35 mouse cellular contexts compared by ENCODE assay signal in the genomic region with DNA sequence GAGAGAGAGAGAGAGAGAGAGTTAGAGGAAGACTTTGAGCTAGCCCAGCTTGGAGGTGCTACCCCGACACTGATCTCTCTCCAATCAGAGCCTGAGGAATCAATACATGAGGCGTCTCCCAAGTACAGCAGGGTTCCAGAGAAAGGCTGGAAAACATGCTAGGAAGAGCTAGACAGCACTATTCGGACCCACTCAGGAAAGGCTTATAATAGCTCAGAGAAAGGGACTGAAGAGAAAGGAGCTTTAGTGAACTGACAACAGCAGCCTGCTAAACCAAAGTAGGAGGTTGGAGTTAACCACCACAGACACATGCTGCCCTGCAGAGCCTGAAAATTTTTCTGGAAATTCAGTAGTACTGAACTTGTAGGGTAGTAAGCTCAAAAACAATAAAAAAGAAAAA.
"Had no signal": no experiment of that assay in that cellular context is flagged by ENCODE, and none has a peak within 500 bp of the region (broad histone marks: within the 10 kb centered on the region; RNA-seq: fewer than 3 reads in every experiment).

No protein-coding gene starts in this region.

- ATAC-seq: hindbrain, embryonic 16.5 days; hindbrain, postnatal 0 days; inflammation-experienced regulatory T-cells, adult 6 months; intestine, embryonic 15.5 days; intestine, embryonic 16.5 days; intestine, postnatal 0 days had no signal

- H3K4me2 ChIP-seq: heart, embryonic 11.5 days; heart, embryonic 12.5 days; heart, embryonic 13.5 days; heart, embryonic 15.5 days; hindbrain, embryonic 12.5 days; hindbrain, embryonic 13.5 days; hindbrain, embryonic 14.5 days; hindbrain, embryonic 15.5 days; intestine, embryonic 15.5 days; kidney, embryonic 15.5 days had no signal

- H3K27me3 ChIP-seq: heart, embryonic 12.5 days; heart, embryonic 13.5 days; heart, embryonic 15.5 days; hindbrain, embryonic 12.5 days; hindbrain, embryonic 13.5 days; hindbrain, embryonic 15.5 days; intestine, embryonic 15.5 days; kidney, embryonic 15.5 days had no signal

- H3K4me3 ChIP-seq: heart, embryonic 12.5 days; heart, embryonic 13.5 days; heart, embryonic 15.5 days; hindbrain, embryonic 10.5 days; hindbrain, embryonic 12.5 days; hindbrain, embryonic 13.5 days; hindbrain, embryonic 15.5 days; intestine, embryonic 15.5 days; kidney, embryonic 15.5 days; layer of hippocampus, adult 2 months; left cerebral cortex, adult 2 months had no signal

- H3K27ac ChIP-seq: heart, embryonic 13.5 days; heart, embryonic 15.5 days; hindbrain, embryonic 10.5 days; hindbrain, embryonic 12.5 days; hindbrain, embryonic 13.5 days; hindbrain, embryonic 14.5 days; hindbrain, embryonic 15.5 days; hindbrain, postnatal 0 days; intestine, embryonic 15.5 days; kidney, embryonic 15.5 days; kidney, postnatal 0 days; layer of hippocampus, adult 2 months; left cerebral cortex, adult 2 months had no signal

- H3K4me1 ChIP-seq: heart, embryonic 12.5 days; heart, embryonic 13.5 days; heart, embryonic 15.5 days; hindbrain, embryonic 10.5 days; hindbrain, embryonic 12.5 days; hindbrain, embryonic 13.5 days; hindbrain, embryonic 15.5 days; intestine, embryonic 15.5 days; kidney, embryonic 15.5 days had no signal

- H3K9me3 ChIP-seq: heart, embryonic 12.5 days; heart, embryonic 13.5 days; heart, embryonic 15.5 days; hindbrain, embryonic 10.5 days; hindbrain, embryonic 12.5 days; hindbrain, embryonic 13.5 days; hindbrain, embryonic 15.5 days; intestine, embryonic 15.5 days; kidney, embryonic 15.5 days had no signal

- H3K36me3 ChIP-seq: heart, embryonic 12.5 days; heart, embryonic 13.5 days; heart, embryonic 15.5 days; hindbrain, embryonic 10.5 days; hindbrain, embryonic 12.5 days; hindbrain, embryonic 13.5 days; hindbrain, embryonic 15.5 days; intestine, embryonic 15.5 days; kidney, embryonic 15.5 days had no signal

- H3K9ac ChIP-seq: heart, embryonic 12.5 days; heart, embryonic 13.5 days; heart, embryonic 15.5 days; hindbrain, embryonic 12.5 days; hindbrain, embryonic 13.5 days; hindbrain, embryonic 14.5 days; hindbrain, embryonic 15.5 days; intestine, embryonic 15.5 days; kidney, embryonic 15.5 days had no signal

- DNase-seq: heart, postnatal 10 days; heart, postnatal 14 days; heart, postnatal 36 days; heart, postnatal 4 days; kidney, adult 11 months; kidney, adult 18-20 months; kidney, adult 2 months; kidney, adult 8-10 months; kidney, adult 9 months; kidney, postnatal 10 days; kidney, postnatal 14 days; kidney, postnatal 25 days; kidney, postnatal 36 days; kidney, postnatal 4 days; layer of hippocampus, adult 9-11 months; layer of hippocampus, postnatal 36 days had no signal
